Mouse (Mus musculus) CD8-positive naive resting alpha-beta T cell, adult 57 days (primary cell): ENCODE measurements around the gene Bri3. TPM values are rescaled to one million over a fixed set of nuclear protein-coding genes. Genes with fewer than 3 reads are reported as not detected.

Source experiments
- total RNA-seq: library from RNA; stranded (reverse); gene quantifications from one replicate; pipeline ENCODE4 v1.2.4, GENCODE M21; 2023

Gene Bri3
- total RNA-seq = 43.6 TPM

DNA sequence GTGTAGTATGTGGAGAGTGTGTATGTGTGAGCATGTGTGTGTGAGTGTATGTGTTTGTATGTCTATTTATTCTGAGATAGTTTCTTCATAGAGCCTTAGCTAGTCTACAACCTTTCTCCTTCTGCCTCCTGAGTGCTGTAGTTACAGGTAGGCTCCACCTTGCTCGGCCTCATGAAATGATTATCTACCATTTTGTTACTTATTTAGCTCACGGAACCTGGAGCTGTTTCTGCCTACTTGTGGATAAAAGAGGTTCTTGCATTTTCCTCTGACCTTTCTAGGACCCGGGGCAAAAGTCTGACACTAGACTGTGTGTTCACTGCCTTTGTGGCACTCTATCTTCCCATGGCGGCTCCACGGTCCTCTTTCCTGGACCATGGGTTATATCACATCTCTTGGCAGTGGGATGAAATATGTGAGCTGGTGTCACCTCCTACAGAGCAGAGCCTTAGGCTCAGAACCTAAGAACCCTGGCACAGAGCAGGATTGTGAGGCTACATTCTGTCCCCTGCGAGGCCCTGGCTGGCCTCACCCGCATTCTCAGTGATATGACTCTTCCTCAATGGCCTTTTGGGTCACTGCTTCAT lies at the start of gene Bri3:
TSS of gene Bri3 (plus strand) at position 537 of the 587 bp plus-strand sequence.

DNA sequence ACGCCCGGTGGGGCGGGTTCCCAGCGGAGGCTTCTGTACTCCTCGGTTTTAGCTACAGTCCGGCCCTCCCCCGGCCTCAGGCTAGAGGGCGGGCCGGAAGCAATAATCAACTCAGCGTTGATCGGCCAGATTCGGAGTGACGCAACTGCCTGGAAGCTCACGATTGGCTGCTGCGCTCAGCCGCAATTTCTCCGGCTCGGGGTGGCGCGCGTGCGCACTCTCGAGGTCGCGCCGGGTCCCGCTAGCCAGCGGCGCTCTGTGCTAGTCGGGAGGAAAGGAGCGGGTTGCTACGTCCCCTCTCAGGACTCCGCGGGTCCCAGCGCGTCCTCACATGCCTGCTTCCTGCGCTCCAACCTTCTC lies 20.8 kb upstream of the Bri3 start, which contains the start of gene Tecpr1:
TSS of gene Tecpr1 (minus strand) at position 113 of the 360 bp plus-strand sequence.

DNA sequence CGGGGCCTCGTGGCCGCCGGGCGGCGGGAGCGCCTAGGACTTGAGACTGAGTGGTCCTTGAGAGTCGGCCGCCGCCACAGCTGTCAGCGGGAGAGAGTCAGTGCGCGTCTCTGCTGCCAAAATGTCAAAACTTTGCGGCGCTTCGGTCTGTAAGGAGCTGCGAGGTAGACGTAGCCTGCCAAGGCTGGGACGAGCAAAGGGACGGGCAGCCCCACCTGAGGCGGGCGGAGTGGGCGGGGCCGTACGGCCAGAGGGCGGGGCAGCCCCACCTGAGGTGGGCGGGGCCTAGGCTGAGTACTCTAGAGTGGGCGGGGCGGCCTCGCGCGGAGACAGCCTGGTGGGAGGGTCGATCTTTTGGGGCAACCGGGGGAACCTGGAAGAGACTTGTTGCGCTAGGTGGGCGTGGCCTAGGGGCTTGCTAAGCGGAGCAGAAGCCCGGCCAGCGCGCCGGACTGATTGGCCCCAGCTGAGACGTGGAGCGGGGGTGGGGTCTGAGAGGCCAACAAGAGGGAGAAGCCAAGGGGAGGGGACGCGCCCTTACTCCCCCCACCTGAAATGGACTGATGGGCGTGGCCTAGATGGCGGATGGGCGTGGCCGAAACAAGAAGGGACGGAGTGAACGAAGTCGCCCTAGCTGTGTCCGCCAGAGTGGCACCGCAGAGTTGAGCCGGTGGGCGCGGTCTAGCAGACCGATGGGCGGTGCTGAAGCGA lies 113.8 kb downstream of the Bri3 start, which contains the start of gene Baiap2l1:
TSS of gene Baiap2l1 (minus strand) at position 232 of the 711 bp plus-strand sequence.

Other genes with a start within 250 kb of the Bri3 start
- gene Ccz1, start 229.6 kb upstream of the Bri3 start, total RNA-seq = 68.4 TPM
- not detected for gene Ocm, start 217.8 kb upstream of the Bri3 start, total RNA-seq
- gene Lmtk2, start 144.0 kb upstream of the Bri3 start, total RNA-seq = 32.4 TPM
- gene Bhlha15, start 54.2 kb upstream of the Bri3 start, total RNA-seq = 1.1 TPM
- 425 TPM for gene Tecpr1, start 20.8 kb upstream of the Bri3 start, total RNA-seq
- gene Baiap2l1, start 113.7 kb downstream of the Bri3 start, total RNA-seq = 1.2 TPM